Mouse (Mus musculus) liver, adult 2 months (tissue): ENCODE measurements around the gene Bpifb5. TPM values are rescaled to one million over a fixed set of nuclear protein-coding genes. Genes with fewer than 3 reads are reported as not detected.

ENCODE experiments used
- DNase-seq: peaks from one replicate; pipeline ENCODE4 v3.0.0-alpha.2; 2011; ENCODE audit warnings: low read depth, low spot score; ENCODE audit errors: extremely low read depth
- H3K27ac ChIP-seq: fragments of 200-500 bp; replicated peaks from 2 replicates; pipeline ENCODE4 v1.5.1; 2012; ENCODE audit warnings: low read depth, mild to moderate bottlenecking, control low read depth, inconsistent platforms, low read length; ENCODE audit not compliant: insufficient read depth
- H3K27me3 ChIP-seq: fragments of 200-500 bp; 2 replicates; pipeline ENCODE4 v1.6.1; 2012; ENCODE audit warnings: mild to moderate bottlenecking, moderate library complexity, low read length, inconsistent platforms; ENCODE audit not compliant: control insufficient read depth, insufficient read depth
- H3K36me3 ChIP-seq: fragments of 200-500 bp; 2 replicates; pipeline ENCODE4 v1.6.1; 2012; ENCODE audit warnings: low read length, inconsistent platforms; ENCODE audit not compliant: control insufficient read depth, insufficient read depth
- H3K4me1 ChIP-seq: fragments of 200-500 bp; 2 replicates; pipeline ENCODE4 v1.6.1; 2011; ENCODE audit warnings: low read length; ENCODE audit not compliant: control insufficient read depth, insufficient read depth
- H3K4me3 ChIP-seq: fragments of 200-500 bp; 2 replicates; pipeline ENCODE4 v1.5.1; 2011; ENCODE audit warnings: low read depth, mild to moderate bottlenecking, control low read depth, low read length, moderate library complexity; ENCODE audit not compliant: insufficient read depth
- H3K79me2 ChIP-seq: fragments of 200-500 bp; 2 replicates; pipeline ENCODE4 v1.6.1; 2012; ENCODE audit warnings: inconsistent platforms, mild to moderate bottlenecking, low read length, moderate library complexity; ENCODE audit not compliant: control insufficient read depth, insufficient read depth
- H3K9ac ChIP-seq: fragments of 200-500 bp; 2 replicates; pipeline ENCODE4 v1.6.1; 2012; ENCODE audit warnings: low read depth, mild to moderate bottlenecking, control low read depth, inconsistent platforms, low read length
- CTCF ChIP-seq: fragments of 200-500 bp; IDR thresholded peaks from 2 replicates; pipeline ENCODE4 v1.5.1; 2011; ENCODE audit warnings: low read depth, low read length, control low read depth
- POLR2A ChIP-seq: fragments of 200-500 bp; IDR thresholded peaks from 2 replicates; pipeline ENCODE4 v1.6.1; 2011; ENCODE audit warnings: low read length, control low read depth; ENCODE audit not compliant: insufficient read depth; ENCODE audit errors: extremely low read depth
- WGBS: fragments of 180-500 bp; shearing (Covaris S2); methylation state at CpG from one replicate; pipeline ENCODE4 v1.1.7; 2018; 5-methylcytosine and 5-hydroxymethylcytosine counted together
- polyA plus RNA-seq: library from polyadenylated mRNA; depleted of rRNA; stranded (reverse); fragments of >200 nt; gene quantifications from 2 replicates; pipeline ENCODE4 v1.2.3, GENCODE M21; 2012
- total RNA-seq: library from RNA; depleted of rRNA; stranded (reverse); fragments of >200 nt; gene quantifications from 2 replicates; pipeline ENCODE4 v1.2.3, GENCODE M21; 2014

Gene Bpifb5
- total and polyA plus RNA-seq, 2 experiments = not detected

DNA sequence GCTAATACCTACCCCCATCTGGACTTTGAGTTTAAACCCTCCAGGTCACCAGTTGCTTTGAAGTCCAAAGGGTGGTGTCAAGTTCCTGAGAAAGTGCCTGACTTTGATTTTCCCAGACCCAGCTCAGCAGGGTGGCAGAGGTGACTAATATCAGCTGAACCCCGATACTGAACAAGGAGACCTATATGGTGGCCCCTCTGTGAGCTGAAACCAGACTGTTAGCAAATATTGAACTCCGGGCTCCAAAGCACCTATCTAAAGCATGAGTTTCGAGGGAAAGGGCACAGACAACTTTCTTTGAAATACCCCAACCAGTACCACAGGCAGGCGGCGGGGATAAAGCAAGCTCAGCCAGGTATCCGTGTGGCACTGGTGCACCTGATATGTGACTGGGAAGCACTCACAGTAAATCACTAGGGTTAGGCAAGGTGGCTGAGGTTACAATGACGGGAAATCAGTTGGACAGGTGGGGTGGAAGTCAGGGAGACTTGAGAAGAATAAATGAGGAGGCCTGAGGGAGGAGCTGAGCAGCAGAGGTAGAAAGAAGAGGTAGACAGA, 33.6 kb upstream of the Bpifb5 start:
- WGBS = 58% methylated on average over 7 of the region's 7 CpGs
- DNase-seq = no peak
- H3K27me3 ChIP-seq = no peaks in the 10 kb centered on the region
- no peak for TF ChIP-seq POLR2A
- TF ChIP-seq CTCF = no peak
- H3K4me3 ChIP-seq = no peak overlapping the region
- H3K4me1 ChIP-seq = no peaks in the 10 kb centered on the region
- H3K36me3 ChIP-seq = no peaks in the 10 kb centered on the region
- no peak overlapping the region for H3K9ac ChIP-seq
- H3K79me2 ChIP-seq = no peaks in the 10 kb centered on the region
- H3K27ac ChIP-seq = no peak overlapping the region

DNA sequence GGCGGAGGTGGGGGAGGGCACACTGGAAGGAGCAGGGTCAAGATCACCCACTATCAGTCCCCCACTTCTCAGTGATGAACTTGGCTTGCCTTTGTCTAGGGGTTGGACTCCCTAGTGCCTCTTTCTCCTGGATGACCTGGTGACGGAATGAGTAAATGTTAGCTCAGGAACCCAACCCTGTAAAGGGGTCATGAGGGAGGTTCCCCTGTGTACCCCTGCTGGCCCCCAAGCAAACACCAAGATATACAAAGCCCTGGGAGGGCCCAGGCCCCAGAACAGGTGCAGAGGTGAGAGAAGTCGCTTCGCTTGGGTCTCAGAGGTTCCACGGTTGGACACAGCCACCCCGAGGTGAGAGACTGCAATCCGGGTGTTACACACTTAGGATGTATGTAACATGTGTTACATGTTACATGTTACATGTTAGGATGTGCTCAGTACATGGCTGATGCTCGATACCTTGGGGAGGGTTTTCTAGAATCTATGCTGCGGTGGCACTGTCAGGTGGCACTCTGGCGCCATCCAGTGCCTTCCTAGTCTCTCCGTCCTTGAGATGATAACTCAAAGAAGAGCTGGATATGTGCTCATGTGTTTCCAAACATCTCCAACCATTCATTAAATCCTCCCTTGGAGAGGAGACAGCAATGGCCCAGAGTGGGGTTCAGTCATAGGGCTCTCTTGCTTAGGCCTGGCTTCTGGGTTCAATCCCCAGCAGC, 32.8 kb upstream of the Bpifb5 start, which contains the start of gene Bpifb1:
TSS of gene Bpifb1 (plus strand) at position 273 of the 713 bp plus-strand sequence.
- TF ChIP-seq CTCF (no peak), POLR2A (no peak)
- WGBS = 87% methylated on average over 11 of the region's 11 CpGs

GRCm38 (mm10) chr2:154192141-154192540, 31.4 kb upstream of the Bpifb5 start:
- Histone ChIP-seq H3K9ac (no peak overlapping the region), H3K4me3 (no peak overlapping the region), H3K27ac (no peak overlapping the region), H3K36me3 (no peaks in the 10 kb centered on the region), H3K4me1 (no peaks in the 10 kb centered on the region), H3K79me2 (no peaks in the 10 kb centered on the region), H3K27me3 (no peaks in the 10 kb centered on the region)
- WGBS = 79% methylated on average over 2 of the region's 2 CpGs
- no peak for DNase-seq
- TF ChIP-seq CTCF (no peak), POLR2A (no peak)

More for the DNA sequence above, 32.8 kb upstream of the Bpifb5 start, which contains the start of gene Bpifb1:
- Histone ChIP-seq H3K36me3 (no peaks in the 10 kb centered on the region), H3K27ac (no peak within 1 kb of the TSS), H3K79me2 (no peaks in the 10 kb centered on the region), H3K4me1 (no peaks in the 10 kb centered on the region), H3K4me3 (no peak within 1 kb of the TSS), H3K9ac (no peak within 1 kb of the TSS), H3K27me3 (no peaks in the 10 kb centered on the region)
- no peak for DNase-seq

- no peak overlapping the region for H3K27ac ChIP-seq
- no peak overlapping the region for H3K4me3 ChIP-seq
- TF ChIP-seq POLR2A (no peak), CTCF (no peak)
- no peaks in the 10 kb centered on the region for H3K79me2 ChIP-seq
- no peak for DNase-seq
- H3K36me3 ChIP-seq = no peaks in the 10 kb centered on the region
- WGBS = 86% methylated on average over 4 of the region's 4 CpGs
- H3K27me3 ChIP-seq = no peaks in the 10 kb centered on the region
- H3K4me1 ChIP-seq = no peaks in the 10 kb centered on the region
- H3K9ac ChIP-seq = no peak overlapping the region
Observed at GRCm38 (mm10) chr2:154193071-154193470, 30.5 kb upstream of the Bpifb5 start.

DNA sequence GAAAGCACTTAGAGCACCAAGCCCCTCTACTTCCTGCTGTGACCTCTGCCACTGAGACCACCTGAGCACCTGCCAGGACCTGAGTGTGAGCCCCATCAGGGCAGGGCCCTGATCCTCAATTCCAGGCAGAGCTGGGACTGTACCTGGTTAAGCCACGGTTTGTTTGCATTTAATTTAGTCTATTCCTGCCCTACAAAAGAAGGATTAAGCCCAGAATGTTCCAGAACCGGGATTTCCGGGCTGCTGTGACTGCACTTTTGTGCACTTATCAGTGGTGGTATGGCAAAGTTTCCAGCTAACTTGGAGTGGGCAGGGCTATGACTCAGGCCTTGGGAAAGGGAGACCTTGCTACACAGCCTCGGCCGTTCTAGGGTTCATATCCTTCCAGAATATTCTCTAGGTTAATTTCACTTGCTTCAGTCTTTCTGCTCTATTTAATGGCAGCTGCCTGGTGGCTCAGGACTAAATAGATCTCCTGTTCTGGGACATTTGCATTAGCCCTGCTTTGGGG, 29.5 kb upstream of the Bpifb5 start:
- 70% methylated on average over 5 of the region's 5 CpGs for WGBS
- no peaks in the 10 kb centered on the region for H3K4me1 ChIP-seq

GRCm38 (mm10) chr2:154197036-154197435, 26.5 kb upstream of the Bpifb5 start:
- no peaks in the 10 kb centered on the region for H3K27me3 ChIP-seq
- H3K36me3 ChIP-seq = no peaks in the 10 kb centered on the region
- WGBS = 91% methylated on average over 9 of the region's 9 CpGs
- H3K27ac ChIP-seq = no peak overlapping the region
- no peaks in the 10 kb centered on the region for H3K79me2 ChIP-seq
- no peak overlapping the region for H3K4me3 ChIP-seq
- no peak for DNase-seq
- no peak overlapping the region for H3K9ac ChIP-seq
- TF ChIP-seq CTCF (no peak), POLR2A (no peak)
- no peaks in the 10 kb centered on the region for H3K4me1 ChIP-seq

More for the DNA sequence above, 29.5 kb upstream of the Bpifb5 start:
- Histone ChIP-seq H3K36me3 (no peaks in the 10 kb centered on the region), H3K9ac (no peak overlapping the region), H3K79me2 (no peaks in the 10 kb centered on the region), H3K4me3 (no peak overlapping the region), H3K27ac (no peak overlapping the region), H3K27me3 (no peaks in the 10 kb centered on the region)
- no peak for TF ChIP-seq POLR2A
- no peak for TF ChIP-seq CTCF
- no peak for DNase-seq
